Mouse (Mus musculus) mesoderm, embryonic 11.5 days (tissue): ENCODE results near the gene Pds5b.
"Not testable (repeated sequence)": the region's sequence is repeated elsewhere in the genome, so short reads cannot be mapped to it uniquely, and the experiment has no call there.

Experiments
- DNase-seq: peaks from one replicate; pipeline ENCODE4 v3.0.0-alpha.2; 2012; ENCODE audit warnings: low read depth, low spot score

Gene Pds5b

DNA sequence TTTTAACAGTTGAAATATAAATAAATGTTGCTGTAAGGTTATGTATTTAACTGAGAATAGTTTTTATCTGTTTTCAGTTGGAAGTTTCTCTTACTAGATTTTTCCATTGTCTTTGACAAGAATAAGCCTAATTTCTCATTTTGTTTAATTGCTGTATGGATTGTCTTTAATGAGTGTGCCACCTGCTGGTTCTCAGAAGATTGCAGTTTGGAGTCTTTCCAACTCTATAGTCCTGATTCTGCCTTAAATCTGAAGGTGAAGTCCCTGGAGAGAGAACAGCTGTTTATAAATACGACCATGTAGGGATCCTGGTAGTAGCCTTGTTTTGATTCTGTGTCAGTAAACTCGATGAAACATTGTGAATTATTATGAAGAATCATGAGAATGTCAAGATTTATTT lies 29.2 kb downstream of the Pds5b start:
- no peak for DNase-seq

DNA sequence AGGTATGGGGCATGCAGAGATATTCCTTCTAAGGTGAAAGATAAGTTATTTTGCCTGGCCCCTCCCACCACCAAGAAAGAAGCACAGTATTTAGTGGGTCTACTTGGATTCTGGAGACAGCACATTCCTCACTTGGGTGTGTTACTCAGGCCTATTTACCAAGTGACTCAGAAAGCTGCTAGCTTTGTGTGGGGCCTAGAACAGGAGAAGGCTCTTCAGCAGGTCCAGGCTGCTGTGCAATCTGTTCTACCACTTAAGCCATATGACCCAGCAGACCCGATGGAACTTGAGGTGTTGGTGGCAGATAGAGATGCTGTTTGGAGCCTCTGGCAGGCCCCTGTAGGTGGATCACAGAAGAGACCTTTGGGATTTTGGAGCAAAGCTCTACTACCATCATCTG lies 33.1 kb downstream of the Pds5b start:
- not testable (repeated sequence) for DNase-seq

DNA sequence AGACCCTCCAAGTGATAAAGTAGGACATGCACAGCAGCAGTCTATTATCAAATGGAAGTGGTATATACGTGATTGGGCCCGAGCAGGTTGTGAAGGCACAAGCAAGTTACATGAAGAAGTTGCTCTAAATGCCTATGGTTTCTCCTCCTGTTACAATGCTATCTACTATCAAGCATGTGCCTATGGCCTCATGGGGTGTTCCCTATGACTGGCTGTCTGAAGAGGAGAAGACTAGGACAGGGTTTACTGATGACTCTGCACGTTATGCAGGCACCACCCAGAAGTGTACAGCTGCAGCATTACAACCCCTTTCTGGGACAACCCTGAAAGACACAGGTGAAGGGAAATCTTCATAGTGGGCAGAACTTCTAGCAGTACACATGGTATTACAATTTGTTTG lies 33.6 kb downstream of the Pds5b start:
- not testable (repeated sequence) for DNase-seq

DNA sequence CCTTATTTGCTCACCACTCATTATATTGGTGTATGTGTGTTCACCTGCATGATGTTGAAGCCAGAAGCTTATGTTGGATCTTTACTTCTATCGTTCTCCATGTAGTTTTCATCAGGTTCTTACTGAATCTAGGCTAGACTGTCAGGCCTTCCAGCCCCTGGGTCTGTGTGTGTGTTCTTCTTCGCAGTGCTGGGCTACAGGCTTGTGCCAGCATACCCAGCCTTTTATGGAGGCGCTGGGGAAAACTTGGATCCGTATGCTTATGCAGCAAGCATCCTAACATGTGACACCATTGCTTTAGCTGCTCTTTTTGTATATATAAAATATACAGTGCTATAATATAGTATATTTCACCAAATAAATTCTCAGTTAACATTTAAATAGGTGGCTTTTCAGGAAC lies 38.0 kb downstream of the Pds5b start:
- no peak for DNase-seq

DNA sequence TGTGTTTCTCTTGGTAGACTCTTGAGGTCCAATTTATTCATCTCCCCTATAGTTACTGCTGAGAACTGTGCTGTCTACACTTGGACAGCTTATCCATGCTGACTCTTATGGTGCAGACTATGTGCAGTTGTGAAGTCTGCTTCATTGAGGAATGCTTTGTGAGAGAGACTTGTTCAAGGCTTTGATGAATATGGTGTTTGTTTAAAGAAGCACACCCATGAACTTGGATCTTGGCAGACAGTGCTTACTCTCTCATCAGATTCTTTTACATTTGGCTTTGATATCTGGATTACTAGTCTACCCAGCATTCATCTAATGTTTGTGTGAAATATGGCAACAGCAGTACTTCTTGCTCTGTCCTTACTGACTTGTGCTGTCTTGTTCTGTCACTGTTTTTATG lies 39.9 kb downstream of the Pds5b start:
- DNase-seq, result no peak

DNA sequence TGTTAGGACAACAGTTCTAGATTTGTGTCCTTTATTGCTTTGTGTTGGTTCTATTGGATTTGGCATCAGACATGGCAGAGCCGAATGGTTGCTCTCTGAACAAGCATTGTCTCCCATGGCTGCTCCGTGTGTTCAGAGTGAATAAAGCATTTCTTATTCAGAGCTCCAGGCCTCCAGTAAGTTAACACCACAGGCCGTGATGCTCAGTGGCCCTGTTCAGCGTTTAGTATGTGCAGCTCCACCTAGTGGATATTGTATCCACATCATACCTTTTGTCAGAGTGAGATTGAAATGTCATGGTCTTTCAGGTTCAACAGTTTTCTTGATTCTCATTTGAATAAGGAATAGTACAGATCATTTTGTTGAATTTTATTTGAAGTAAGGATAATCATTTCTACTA lies 44.2 kb downstream of the Pds5b start:
- DNase-seq, result peak; percentile 65

DNA sequence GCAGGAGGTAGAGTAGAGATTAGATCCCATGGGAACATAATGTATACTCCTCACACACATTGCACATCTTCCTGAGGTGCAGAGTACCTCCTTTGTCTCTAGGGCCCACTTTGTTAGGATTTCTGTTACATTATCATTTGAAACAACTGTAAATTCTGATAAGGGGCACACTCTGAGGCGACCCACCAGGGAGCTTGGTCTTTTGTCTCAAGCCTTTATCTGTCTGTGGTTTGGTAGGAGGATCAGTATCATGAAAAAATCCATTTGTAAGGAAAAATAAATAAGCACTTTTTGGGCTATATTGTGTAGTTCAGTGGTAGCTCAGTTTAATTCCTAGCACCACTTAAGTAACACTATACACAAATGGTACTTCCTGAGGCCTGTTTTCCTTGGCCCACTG lies 51.1 kb downstream of the Pds5b start:
- no peak for DNase-seq

DNA sequence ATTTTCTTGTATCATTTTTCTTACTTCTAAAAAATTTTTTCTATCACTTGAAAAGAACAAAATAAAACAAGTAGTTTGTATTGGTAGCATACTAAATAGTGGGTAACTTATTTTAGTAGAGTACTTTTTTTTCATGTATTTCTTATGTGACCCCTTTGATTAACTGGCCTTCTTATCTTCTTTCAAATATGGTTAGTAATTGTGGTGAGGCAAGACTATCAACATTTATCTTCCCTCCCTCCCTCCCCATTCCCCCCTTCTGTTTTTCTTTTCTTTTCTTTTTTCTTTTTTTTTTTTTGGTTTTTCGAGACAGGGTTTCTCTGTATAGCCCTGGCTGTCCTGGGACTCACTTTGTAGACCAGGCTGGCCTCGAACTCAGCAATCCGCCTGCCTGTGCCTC lies 63.5 kb downstream of the Pds5b start:
- DNase-seq, result not testable (repeated sequence)

DNA sequence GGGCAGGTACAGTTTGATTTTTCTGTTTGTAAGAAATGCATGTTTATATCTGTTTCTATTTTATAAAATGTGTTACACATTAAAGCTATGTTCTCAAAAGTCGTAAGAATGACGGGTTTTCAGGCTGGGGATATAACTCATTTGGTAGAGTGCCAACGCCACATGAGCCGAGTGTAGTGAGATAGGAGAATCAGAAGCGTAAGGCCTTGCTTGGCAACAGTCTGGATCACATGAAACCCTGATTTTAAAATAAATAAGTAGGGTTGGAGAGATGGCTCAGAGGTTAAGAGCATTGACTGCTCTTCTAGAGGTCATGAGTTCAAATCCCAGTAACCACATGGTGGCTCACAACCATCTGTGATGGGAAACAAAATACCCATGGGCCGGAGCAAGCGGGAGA lies 65.8 kb downstream of the Pds5b start:
- DNase-seq, result no peak

DNA sequence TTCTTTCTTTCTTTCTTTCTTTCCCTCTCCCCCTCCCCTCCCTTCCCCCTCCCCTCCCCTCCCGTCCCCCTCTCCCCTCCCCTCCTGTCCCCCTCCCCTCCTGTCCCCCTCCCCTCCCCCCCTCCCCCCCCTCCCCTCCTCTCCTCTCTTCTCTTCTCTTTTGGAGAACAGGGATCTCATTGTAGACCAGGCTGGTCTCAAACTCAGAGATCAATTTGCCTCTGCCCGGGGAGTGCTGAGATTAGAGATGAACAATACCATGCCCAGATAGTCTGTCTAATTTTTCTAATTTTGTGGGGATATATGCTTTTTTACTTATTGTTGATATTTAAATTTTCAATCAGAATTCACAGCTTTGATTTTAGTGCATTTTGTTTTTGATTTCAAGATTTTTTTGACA lies 67.1 kb downstream of the Pds5b start:
- DNase-seq, result no peak

DNA sequence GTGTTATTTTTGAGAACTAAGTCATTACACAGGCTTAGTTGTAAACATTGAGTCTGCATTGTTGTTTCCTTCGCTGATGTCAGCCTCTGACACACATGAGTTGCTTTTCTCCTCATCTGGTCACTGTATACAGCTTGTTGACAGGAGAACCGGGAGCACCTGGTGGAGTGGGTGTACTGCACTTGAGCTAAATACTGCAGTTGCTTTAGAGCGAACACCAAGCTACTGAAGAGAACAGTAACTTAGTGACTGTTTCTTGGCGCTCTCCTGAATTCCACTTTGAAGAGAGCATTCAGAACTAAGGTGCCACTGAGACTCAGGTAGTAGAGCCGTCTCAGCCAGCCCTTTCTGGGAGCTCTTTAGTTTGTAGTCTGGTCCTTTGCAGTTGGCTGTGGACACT lies 83.1 kb downstream of the Pds5b start:
- no peak for DNase-seq

DNA sequence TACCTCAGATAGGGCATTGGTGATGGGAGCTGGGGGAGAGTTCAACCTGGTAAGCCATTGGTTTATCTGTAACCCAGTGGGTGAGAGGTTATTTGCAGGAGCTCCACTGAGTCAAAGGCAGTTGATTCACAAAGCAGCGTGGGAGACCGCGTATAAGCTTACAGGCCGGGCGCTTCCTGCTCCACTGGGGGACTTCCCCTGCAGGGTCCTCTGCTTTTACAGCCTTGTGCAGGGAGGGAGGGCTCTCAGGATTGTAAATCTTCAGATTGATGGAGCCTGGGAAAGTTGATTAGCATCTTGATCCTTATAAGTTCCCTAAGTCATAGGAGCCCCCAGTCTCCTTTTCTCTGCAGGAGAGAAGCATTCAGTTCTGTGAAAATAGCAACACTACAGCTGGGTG lies 98.9 kb downstream of the Pds5b start:
- peak; percentile 51 for DNase-seq

DNA sequence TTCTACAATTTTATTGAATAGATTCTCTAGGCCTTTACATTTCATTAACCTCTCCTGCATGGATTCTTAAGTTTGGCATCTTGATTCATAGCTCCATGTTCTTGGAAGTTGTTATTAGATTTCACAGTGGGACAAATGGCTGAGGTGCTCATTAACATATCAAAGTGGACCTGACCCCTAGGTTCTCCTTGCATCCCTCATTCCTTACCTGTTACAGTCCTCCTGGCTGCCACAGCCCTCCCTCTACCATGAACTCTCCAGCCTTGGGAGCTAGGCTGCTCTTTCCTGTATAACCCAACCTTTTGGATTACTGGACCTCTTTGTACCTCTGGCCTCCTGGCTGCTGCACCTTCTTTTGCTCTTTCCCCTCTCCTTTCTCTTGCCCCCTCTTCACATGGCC lies 99.5 kb downstream of the Pds5b start:
- DNase-seq, result no peak

DNA sequence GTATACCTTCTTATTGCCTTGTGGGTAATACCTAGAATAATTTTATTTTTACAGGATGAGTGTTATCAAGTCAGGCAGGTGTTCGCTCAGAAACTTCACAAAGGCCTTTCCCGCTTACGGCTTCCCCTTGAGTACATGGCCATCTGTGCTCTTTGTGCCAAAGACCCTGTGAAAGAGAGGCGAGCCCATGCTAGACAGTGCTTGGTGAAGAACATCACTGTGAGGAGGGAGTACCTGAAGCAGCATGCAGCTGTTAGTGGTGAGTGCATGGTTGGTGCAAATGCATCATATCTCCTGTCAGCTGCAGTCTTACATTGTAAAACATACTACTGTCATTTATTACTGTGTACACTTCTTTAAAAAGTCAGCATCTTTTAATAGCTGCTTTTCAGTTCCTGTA lies 114.7 kb downstream of the Pds5b start:
- DNase-seq, result no peak

DNA sequence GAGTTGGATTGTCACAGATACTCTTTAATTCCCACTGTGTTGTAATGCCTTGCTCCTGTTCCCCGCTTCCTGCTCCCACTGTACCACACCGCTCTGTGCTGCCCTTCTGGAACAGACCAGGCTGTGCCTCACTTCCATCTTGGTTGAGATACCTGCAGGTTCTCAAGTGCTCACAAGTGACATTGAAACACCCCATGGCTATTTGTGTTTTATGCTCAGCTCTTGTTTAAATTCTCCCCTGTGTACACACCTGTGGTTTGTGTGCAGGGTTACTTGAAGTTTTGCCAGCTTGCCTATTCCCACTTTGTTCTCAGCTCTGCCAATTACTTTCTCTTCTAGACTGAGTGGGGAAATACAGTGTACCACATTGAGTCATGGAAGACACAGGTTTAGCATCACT lies 115.5 kb downstream of the Pds5b start:
- DNase-seq, result no peak

DNA sequence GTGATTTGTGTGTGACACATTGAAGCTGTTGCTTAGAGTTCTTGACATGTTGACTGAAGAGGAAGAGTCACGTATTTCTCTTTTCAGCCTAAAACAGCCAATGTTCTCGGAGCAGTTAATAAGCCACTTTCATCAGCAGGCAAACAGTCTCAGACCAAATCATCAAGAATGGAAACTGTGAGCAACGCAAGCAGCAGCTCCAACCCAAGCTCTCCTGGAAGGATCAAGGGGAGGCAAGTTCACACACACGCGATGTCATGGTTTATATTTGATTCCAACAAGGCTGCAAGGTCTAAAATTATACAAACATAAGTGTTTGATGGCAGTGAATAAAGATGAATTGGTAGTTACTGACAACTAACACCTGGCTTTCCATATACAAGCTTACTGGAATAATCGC lies 120.6 kb downstream of the Pds5b start:
- no peak for DNase-seq

DNA sequence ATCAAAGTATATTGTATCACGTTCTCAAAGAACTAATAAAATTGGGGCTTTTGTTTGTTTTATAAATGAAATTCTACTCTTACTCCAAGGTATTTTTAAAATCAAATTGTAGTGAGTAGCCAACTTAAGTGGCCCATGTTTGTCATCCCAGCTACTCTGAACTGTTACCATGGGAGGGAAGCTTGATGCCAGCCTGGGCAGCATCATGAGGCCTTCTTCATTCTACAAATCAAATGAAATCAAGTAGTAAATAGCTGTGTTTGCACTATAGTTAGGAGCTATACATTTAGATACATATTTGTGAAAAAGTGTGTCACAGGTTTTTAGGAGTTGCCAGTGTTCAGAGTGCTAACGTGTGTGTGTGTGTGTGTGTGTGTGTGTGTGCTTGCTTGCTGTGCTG lies 126.5 kb downstream of the Pds5b start:
- DNase-seq, result no peak

DNA sequence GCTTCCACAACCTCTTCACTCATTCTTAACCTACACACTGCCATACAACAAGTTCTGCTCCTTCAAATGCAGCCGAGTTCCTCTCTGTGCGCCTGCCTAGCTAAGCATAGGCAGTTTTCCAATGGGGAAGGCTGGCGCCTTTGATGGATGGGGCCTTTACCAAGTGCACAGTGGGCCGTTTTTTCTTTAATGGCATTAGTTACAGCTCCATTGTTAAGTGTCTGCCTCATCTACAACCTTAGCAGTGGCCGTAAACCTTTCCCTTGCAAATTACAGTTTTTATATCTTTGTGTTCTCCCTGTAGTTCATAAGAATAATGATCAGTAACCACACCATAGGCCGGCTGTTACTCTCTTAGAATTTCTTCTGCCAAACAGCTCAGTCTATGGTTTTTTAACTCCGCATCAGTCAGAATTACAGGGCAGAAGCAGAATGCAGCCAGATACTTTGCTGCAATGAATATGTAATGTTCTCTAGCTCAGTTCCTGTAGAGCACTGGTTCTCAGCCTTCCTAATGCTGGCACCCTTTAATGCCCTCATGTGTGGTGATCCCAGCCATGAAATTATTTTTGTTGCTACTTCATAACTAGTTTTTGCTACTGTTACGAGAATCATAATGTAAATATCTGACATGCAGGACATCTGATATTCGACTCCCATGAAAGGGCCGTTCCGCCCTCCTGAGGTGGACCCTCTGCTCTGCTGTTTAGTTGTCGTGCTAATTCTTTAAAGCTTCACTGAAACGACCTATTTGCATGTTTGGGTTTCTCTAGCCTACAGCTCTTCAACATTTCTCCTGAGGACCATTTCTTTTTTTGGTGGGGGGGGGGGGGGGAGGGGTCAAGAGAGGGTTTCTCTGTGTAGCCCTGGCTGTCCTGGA lies 140.8 kb downstream of the Pds5b start:
- DNase-seq, result peak; percentile 45

DNA sequence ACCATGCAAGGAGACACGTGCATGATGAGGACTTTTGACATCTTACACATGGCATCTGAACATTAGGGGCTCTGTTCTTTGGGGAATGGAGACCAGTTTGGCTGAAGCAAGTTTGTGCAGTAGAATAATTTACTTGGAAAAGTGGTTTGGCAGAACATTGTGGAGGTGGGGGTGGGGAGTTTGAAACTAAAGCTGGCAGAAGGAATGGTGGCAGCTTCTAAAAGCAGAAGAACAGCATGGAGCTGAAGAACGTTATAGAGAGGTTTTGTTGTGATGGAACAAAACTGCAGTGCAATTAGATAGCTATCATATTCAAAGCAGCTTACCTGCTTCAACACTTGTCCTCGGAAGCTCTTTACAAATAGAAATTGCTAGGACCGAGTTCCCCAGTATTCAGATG lies 141.9 kb downstream of the Pds5b start:
- DNase-seq, result no peak

DNA sequence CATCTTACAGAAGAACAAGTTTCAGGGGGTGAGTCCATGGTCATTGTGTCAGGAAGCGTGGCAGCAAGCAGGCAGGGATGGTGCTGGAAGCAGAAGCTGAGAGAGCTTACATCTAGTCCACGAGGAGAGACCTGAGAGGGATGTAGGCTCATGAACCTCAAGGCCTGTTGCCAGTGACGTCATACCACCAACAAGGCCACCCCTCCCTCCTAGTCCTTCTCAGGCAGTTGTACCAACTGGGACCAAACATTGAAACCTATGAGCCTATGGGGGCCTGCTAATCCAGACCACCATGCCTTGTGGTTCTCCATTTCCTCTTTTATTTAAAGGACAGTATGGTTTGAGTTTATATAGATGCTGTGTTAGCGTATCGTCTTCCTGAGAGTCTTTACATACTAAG lies 143.2 kb downstream of the Pds5b start:
- no peak for DNase-seq

DNA sequence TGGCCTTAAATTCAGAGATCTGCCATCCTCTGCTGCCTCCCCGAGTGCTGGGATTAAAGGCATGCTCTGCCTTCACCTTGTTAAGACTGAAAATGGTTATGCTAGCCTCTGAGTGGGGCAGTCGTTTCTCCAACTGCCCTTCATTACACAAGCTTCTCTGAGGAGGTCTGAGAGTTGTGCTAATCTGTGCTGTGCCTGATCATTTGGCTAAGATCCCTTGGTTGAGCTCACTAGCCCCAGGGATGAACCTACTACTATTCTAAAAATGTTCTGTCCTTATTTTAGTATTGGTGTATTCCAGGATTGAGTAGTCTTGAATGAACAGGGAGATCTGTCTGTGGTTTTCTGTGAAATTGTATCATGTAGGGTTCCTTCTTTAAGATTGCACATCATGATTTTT lies 144.5 kb downstream of the Pds5b start:
- no peak for DNase-seq

DNA sequence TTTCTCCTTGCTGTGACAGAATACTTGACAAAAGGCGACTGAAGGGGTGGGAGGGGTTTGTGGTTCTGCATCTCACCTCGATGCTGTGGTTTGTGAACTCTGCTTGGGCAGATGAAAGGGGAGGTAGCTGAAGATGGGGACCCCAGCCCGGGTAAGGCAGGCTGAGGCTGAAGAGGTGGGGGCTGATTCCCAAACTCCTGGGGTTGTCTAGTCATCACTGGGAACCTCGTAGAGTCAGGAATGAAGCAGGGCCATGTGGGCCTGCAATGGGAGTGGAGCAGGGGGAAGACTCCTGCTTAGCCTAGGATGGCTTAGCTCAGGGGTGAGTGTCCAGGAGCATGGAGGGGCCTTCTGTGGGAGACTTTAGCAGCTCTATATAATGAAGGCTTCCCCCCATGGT lies 145.3 kb downstream of the Pds5b start:
- DNase-seq, result no peak

DNA sequence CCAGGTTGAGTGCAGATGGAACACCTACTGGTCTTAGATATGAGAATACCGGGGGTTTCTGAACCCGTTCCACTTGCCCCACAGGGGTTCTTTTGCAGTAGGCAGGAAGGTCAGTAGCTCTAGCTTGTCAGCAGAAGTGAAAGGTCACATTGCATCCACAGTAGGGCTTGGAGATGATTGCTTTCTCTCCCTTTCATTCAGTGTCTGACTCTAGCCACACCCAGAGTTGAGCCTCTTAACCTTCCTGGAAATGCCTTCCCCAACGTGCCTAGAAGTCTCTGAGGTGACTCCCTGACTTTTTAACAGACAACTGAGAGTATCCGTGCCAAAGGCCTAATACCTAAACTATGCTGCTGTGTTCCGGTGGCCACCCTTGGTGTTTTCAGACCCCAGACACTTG lies 146.0 kb downstream of the Pds5b start:
- no peak for DNase-seq

DNA sequence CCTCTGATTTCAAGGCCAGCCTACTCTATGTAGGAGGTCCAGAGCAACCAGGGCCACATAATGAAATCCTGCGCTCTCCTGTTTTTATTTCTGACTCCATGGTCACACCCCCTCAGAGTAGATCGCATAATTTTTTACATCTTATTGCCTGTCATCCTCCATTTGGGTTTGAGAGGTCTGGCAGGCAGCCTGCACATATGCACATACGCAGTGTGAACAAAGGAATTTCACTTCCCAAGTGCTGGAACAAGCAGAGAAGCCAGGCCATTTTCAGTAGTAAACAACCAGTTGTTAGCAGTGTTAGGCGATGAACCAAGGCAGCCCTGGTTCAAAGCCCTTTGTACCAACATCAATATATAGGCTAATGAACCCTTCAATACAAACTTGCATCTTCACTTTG lies 147.6 kb downstream of the Pds5b start:
- DNase-seq, result no peak
